Mouse (Mus musculus) midbrain, embryonic 14.5 days (tissue): ENCODE measurements around the gene Irf9. TPM values are rescaled to one million over a fixed set of nuclear protein-coding genes. Genes with fewer than 3 reads are reported as not detected.

Experiments
- ATAC-seq: fragments of 200-750 bp; cut with Nextera tagmentation; 2 replicates; pipeline ENCODE4 v1.8.0; 2017; ENCODE audit warnings: moderate number of reproducible peaks, moderate library complexity; ENCODE audit not compliant: low FRiP score, low TSS enrichment
- DNase-seq: peaks from one replicate; pipeline ENCODE4 v3.0.0-alpha.2; 2015
- H3K27ac ChIP-seq: fragments of 300-500 bp; sonication (generic); replicated peaks from 2 replicates; pipeline ENCODE4 v1.5.1; 2014; ENCODE audit warnings: mild to moderate bottlenecking, low read depth, low read length, moderate library complexity
- H3K27me3 ChIP-seq: fragments of 300-500 bp; sonication (generic); 2 replicates; pipeline ENCODE4 v1.6.1; 2014; ENCODE audit warnings: low read length, control low read depth, mixed read lengths; ENCODE audit not compliant: control insufficient read depth, insufficient read depth
- H3K36me3 ChIP-seq: fragments of 300-500 bp; sonication (generic); 2 replicates; pipeline ENCODE4 v1.6.1; 2014; ENCODE audit warnings: low read length, control low read depth; ENCODE audit not compliant: control insufficient read depth, insufficient read depth
- H3K4me1 ChIP-seq: fragments of 300-500 bp; sonication (generic); 2 replicates; pipeline ENCODE4 v1.6.1; 2014; ENCODE audit warnings: mild to moderate bottlenecking, antibody characterized with exemption, low read length, control low read depth; ENCODE audit not compliant: control insufficient read depth, insufficient read depth
- H3K4me2 ChIP-seq: fragments of 300-500 bp; sonication (generic); 2 replicates; pipeline ENCODE4 v1.6.1; 2014; ENCODE audit warnings: mild to moderate bottlenecking, low read length, moderate library complexity
- H3K4me3 ChIP-seq: fragments of 300-500 bp; sonication (generic); replicated peaks from 2 replicates; pipeline ENCODE4 v1.5.1; 2014; ENCODE audit warnings: low read depth, low read length
- H3K9ac ChIP-seq: fragments of 300-500 bp; sonication (generic); replicated peaks from 2 replicates; pipeline ENCODE4 v1.6.1; 2014; ENCODE audit warnings: mild to moderate bottlenecking, low read length, moderate library complexity
- H3K9me3 ChIP-seq: fragments of 300-500 bp; sonication (generic); 2 replicates; pipeline ENCODE4 v1.6.1; 2016; ENCODE audit warnings: low read length, control low read depth, mixed read lengths; ENCODE audit not compliant: control insufficient read depth
- WGBS: fragments of 180-500 bp; shearing (Covaris S2); extraction: QIAGEN DNeasy Blood & Tissue Kit; methylation state at CpG from one replicate; pipeline ENCODE4 v1.1.7; 2014; 5-methylcytosine and 5-hydroxymethylcytosine counted together
- polyA plus RNA-seq: library from polyadenylated mRNA; unstranded; fragments of >200 nt; fragmentation: Nextera tagmentation; extraction: Ambion mirVana; gene quantifications from 2 replicates; pipeline ENCODE4 v1.2.1, GENCODE M21; 2014

The Irf9 gene
- polyA plus RNA-seq, 1 experiment from 2014 or later, result 11.5 TPM

GRCm38 (mm10) chr14:55658011-55658410 lies 54.6 kb downstream of the Irf9 start:
- no peak overlapping the region for H3K9ac ChIP-seq
- H3K4me1 ChIP-seq, result peaks cover 7% of the 10 kb centered on the region; the same call in 1 of the 2 replicates
- H3K27ac ChIP-seq, result no peak overlapping the region
- no peaks in the 10 kb centered on the region for H3K27me3 ChIP-seq
- H3K36me3 ChIP-seq, result peaks cover 30% of the 10 kb centered on the region
- no peaks in the 10 kb centered on the region for H3K9me3 ChIP-seq
- H3K4me3 ChIP-seq, result no peak overlapping the region
- WGBS, result 95% methylated on average over 5 of the region's 5 CpGs
- DNase-seq (no peak), ATAC-seq (no peak)
- H3K4me2 ChIP-seq, result no peak overlapping the region

Other genes starting within 250 kb of the Irf9 start
- gene Dhrs4, start 124.8 kb upstream of the Irf9 start, polyA plus RNA-seq, result 11.5 and 13.3 TPM in 2 replicates
- gene Carmil3, start 112.9 kb upstream of the Irf9 start, polyA plus RNA-seq, result 34.7 and 34.8 TPM in 2 replicates
- gene Cpne6, start 93.1 kb upstream of the Irf9 start, polyA plus RNA-seq, result 0.74 and 1.4 TPM in 2 replicates
- 0.24 TPM in 1 of 2 replicates, not detected in the other for gene Nrl, start 78.6 kb upstream of the Irf9 start, polyA plus RNA-seq
- 15.8 and 16.2 TPM in 2 replicates for gene Pck2, start 63.3 kb upstream of the Irf9 start, polyA plus RNA-seq
- 133 and 134 TPM in 2 replicates for gene Dcaf11, start 43.6 kb upstream of the Irf9 start, polyA plus RNA-seq
- 1.7 and 2.1 TPM in 2 replicates for gene A730061H03Rik, start 43.2 kb upstream of the Irf9 start, polyA plus RNA-seq
- gene Fitm1, start 28.0 kb upstream of the Irf9 start, polyA plus RNA-seq, result not detected in 2 replicates
- 189 and 217 TPM in 2 replicates for gene Psme1, start 25.4 kb upstream of the Irf9 start, polyA plus RNA-seq
- 17.3 and 32.8 TPM in 2 replicates for gene Emc9, start 18.3 kb upstream of the Irf9 start, polyA plus RNA-seq
- 165 and 182 TPM in 2 replicates for gene Psme2, start 12.5 kb upstream of the Irf9 start, polyA plus RNA-seq
- gene Rnf31, start 11.9 kb upstream of the Irf9 start, polyA plus RNA-seq, result 15.6 and 17.1 TPM in 2 replicates
- 2.6 and 8.2 TPM in 2 replicates for gene Rec8, start 14.5 kb downstream of the Irf9 start, polyA plus RNA-seq
- gene Ipo4, start 32.4 kb downstream of the Irf9 start, polyA plus RNA-seq, result 107 and 111 TPM in 2 replicates
- 2.6 and 4.1 TPM in 2 replicates for gene Gm49378, start 34.3 kb downstream of the Irf9 start, polyA plus RNA-seq
- gene Tm9sf1, start 40.2 kb downstream of the Irf9 start, polyA plus RNA-seq, result 44.7 and 53.8 TPM in 2 replicates
- 0.35 and 0.47 TPM in 2 replicates for gene Tssk4, start 46.6 kb downstream of the Irf9 start, polyA plus RNA-seq
- gene Mdp1, start 56.9 kb downstream of the Irf9 start, polyA plus RNA-seq, result 74.8 and 78.9 TPM in 2 replicates
- 41.0 and 42.3 TPM in 2 replicates for gene Gmpr2, start 68.4 kb downstream of the Irf9 start, polyA plus RNA-seq
- 529 and 660 TPM in 2 replicates for gene Nedd8, start 68.6 kb downstream of the Irf9 start, polyA plus RNA-seq
- 23.4 and 26.9 TPM in 2 replicates for gene Tinf2, start 78.2 kb downstream of the Irf9 start, polyA plus RNA-seq
- 0.14 and 0.36 TPM in 2 replicates for gene Tgm1, start 110.4 kb downstream of the Irf9 start, polyA plus RNA-seq
- 39.4 and 48.5 TPM in 2 replicates for gene Rabggta, start 118.7 kb downstream of the Irf9 start, polyA plus RNA-seq
- 60.1 and 65.1 TPM in 2 replicates for gene Dhrs1, start 142.1 kb downstream of the Irf9 start, polyA plus RNA-seq
- 25.0 and 31.2 TPM in 2 replicates for gene Nop9, start 142.1 kb downstream of the Irf9 start, polyA plus RNA-seq
- gene Cideb, start 154.9 kb downstream of the Irf9 start, polyA plus RNA-seq, result 0.18 and 0.19 TPM in 2 replicates
- 0.32 and 0.69 TPM in 2 replicates for gene Ltb4r2, start 157.9 kb downstream of the Irf9 start, polyA plus RNA-seq
- gene Ltb4r1, start 162.4 kb downstream of the Irf9 start, polyA plus RNA-seq, result 0.77 TPM in 1 of 2 replicates, not detected in the other
- 2.4 and 3.2 TPM in 2 replicates for gene Adcy4, start 180.5 kb downstream of the Irf9 start, polyA plus RNA-seq
- 0.77 and 1.8 TPM in 2 replicates for gene Ripk3, start 185.3 kb downstream of the Irf9 start, polyA plus RNA-seq
- gene Nfatc4, start 219.6 kb downstream of the Irf9 start, polyA plus RNA-seq, result 6.2 and 8.7 TPM in 2 replicates